Mouse (Mus musculus) retina, adult 2 months (tissue): Measurements from ENCODE around the gene Tmem259.
"Not testable (repeated sequence)": the region's sequence is repeated elsewhere in the genome, so short reads cannot be mapped to it uniquely, and the experiment has no call there.

Experiments
- DNase-seq: peaks from one replicate; pipeline ENCODE4 v3.0.0-alpha.2; 2012; ENCODE audit warnings: low read depth, low spot score

Gene Tmem259

GRCm38 (mm10) chr10:79965325-79965724 lies 18.8 kb downstream of the Tmem259 start:
- DNase-seq = no peak

- DNase-seq = no peak
Measured at GRCm38 (mm10) chr10:79964727-79965126, 19.4 kb downstream of the Tmem259 start.

GRCm38 (mm10) chr10:79960671-79961294 lies 23.3 kb downstream of the Tmem259 start:
- DNase-seq = no peak

- peak; percentile 100 for DNase-seq
Measured at GRCm38 (mm10) chr10:79959847-79960601, 24.1 kb downstream of the Tmem259 start, which contains the start of gene Wdr18. Gene Wdr18, plus strand, starts transcription at chr10:79960152.

GRCm38 (mm10) chr10:79959412-79959811 lies 24.7 kb downstream of the Tmem259 start:
- not testable (repeated sequence) for DNase-seq

DNA sequence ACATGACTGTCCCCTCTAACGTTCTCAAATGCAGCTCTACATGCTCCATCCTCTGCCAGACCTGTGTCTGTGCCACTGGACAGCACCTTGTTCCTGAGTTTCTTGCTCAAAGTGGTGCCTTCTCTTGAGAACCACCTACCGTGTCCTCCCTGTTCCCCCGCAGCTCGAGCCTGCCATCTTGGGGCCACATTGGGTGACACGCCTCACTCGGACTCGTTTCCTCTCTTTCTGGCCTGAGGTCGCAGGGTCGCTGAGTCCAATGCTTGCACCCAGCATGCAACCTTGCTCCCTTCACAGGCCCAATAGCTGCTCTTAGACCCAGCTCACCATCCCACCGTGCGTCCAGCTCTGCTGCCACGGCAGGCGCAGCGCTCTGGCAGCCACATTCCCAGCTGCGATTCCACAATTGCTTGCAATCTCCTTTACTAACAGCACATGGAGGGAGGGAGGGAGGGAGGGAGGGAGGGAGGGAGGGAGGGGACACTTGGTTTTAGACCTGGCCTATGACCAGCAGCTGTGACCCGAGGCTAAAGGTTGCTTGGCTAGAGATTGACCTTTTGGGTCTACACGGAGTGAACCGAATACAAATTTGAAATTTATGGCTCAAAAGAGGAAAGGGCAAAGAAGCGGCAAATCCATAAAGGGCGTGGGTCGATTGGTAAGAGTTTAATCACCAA lies 25.9 kb downstream of the Tmem259 start:
- DNase-seq = peak; percentile 37

- DNase-seq = no peak
Measured at GRCm38 (mm10) chr10:79956643-79957154, 27.4 kb downstream of the Tmem259 start.

DNA sequence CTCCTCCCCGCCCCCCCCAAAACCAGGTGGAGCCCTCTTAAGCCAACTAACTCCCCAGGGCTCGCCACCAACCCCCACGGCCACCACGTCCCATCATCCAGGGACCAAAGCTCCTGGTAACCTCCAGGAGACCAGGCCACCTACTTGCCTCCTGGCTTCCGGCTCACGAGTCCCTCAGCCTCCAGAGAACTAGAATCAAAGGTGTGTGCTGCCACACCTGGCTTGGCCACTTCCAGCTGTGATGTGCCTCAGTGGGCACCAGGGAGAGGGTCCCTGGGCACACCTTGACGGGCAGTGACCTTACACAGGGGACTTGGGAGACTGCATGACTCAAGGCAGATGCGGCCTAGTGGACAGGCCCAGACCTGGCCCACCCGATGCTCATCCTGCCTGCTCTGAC lies 28.4 kb downstream of the Tmem259 start:
- DNase-seq = no peak

DNA sequence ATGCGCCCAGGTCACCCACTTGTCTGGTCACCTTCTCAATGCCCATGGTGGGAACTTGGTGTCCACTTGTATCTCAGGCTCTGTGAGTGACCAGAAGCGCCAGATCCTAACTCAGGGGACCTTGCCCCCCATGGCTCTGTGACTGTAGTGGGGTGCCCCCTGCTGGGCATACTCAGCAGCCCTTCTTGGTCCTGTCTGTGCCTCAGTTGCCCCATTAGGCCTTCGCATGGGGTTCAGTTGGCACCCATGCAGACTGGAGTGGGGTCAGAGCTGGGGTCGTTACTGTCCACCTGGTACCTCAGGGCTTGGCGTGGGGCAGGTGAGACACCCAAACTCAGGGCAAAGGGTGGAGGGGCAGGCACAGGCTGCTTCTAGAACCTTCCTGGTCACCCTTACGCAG lies 30.2 kb downstream of the Tmem259 start:
- DNase-seq = no peak

DNA sequence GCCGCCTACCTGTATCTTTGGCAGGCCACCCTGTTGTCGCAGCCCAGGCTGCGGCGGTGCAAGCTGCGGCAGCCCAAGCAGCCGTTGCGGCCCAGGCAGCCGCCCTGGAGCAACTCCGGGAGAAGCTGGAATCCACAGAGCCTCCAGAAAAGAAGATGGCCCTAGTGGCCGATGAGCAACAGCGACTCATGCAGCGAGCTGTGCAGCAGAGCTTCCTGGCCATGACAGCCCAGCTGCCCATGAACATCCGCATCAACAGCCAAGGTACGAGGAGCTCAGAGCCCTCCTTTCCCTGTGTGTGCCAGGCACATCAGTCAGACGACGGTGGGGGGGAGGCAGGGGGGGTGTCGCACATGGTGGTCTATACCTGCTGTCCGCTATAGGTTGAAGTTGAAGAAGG lies 33.5 kb downstream of the Tmem259 start:
- DNase-seq = no peak

DNA sequence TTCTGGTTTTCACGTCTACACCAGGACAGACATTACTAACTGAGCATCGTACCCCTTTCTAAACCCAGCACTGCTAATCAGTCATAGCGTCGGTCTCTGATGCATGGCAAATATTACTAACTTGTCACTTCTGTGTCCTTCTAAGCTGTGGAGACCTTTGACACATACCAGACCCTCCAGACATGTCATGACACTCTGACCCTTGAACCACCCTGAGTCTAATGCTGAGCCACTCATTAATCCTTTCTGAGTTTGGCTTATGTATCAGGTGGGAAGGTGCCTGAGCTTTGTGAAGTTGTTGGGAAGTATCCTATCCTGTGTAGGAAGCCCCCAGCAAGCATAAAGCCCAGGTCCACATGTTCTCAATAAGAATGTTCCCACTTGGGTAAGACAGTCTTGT lies 34.3 kb downstream of the Tmem259 start:
- no peak for DNase-seq

DNA sequence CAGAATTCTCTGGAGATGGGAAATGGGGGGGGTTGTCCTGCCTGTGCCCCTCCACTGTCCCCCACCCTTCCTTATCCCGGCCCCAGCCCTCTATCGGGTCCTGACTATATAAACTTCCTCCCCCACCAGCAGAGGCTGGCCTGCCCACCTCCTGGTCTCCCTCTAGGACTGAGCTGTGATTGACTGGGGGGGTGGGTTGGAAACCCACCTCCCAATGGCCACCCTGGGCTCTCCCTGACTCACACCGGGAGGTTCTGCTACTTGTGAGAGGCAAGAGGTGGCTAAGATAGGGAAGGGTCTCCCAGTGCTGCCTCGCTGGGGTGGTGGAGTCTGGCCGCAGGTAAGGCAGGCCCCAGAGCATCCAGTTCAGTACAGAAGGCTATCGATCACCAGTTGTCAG lies 36.6 kb downstream of the Tmem259 start:
- no peak for DNase-seq

GRCm38 (mm10) chr10:79946752-79947322 lies 37.3 kb downstream of the Tmem259 start:
- DNase-seq = no peak

DNA sequence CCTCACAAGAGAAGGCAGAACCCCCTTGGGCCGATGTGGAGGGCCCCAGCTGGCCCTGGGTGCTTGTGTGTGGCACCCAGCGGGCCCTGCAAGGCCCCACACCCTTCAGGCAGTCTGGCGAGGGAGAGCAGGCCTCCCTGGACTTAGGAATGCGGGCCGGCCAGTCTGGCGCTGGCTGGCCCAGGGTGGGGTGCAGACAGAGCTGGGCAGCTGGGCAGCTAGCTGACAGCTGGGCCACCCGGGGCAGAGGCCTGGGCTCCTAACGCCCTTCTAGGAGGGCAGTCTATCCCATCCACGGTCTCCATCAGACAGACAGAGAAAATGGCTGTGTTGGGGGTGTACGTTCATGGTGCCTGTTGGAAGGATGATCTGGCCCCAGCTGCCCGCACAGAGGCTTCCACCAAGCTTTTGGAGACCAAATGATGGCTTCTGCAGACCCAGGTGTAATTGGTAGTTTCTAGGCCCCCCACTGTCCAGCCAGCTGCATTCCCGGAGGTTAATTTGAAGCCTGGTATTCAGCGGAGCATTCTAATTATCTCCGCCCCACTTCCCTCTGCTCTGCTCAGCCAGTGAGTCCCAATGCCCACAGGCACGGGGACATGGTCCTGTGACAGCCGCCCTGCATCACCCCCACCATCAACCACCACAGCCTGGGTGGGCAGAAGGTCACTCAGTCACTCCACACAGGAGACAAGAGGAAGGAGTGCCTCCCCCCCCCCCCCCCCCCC lies 38.5 kb downstream of the Tmem259 start:
- DNase-seq = no peak

- DNase-seq = no peak
Measured at GRCm38 (mm10) chr10:79943471-79943901, 40.6 kb downstream of the Tmem259 start.

GRCm38 (mm10) chr10:79942988-79943387 lies 41.1 kb downstream of the Tmem259 start:
- DNase-seq = no peak

DNA sequence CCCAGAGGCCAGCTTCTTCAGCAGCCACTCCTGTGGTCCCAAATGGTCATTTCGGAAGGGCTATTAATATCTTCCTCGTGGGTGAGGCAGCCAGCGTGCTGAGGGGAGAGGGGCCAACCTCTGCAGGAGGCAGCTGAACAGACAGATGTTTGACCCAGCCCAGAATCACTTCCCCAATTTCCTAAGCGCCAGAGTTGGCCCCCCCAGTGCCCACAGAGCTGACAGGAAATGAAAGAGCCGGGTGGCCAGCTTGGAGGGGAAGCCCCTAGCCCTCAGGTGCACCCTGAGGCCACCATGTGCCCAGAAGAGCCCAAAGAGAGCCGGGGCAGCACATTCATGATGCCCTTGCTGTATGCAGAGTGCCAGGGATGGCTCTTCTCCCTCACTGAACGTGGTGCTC lies 43.4 kb downstream of the Tmem259 start:
- DNase-seq = no peak

- no peak for DNase-seq
Measured at GRCm38 (mm10) chr10:79937775-79938526, 46.2 kb downstream of the Tmem259 start.

DNA sequence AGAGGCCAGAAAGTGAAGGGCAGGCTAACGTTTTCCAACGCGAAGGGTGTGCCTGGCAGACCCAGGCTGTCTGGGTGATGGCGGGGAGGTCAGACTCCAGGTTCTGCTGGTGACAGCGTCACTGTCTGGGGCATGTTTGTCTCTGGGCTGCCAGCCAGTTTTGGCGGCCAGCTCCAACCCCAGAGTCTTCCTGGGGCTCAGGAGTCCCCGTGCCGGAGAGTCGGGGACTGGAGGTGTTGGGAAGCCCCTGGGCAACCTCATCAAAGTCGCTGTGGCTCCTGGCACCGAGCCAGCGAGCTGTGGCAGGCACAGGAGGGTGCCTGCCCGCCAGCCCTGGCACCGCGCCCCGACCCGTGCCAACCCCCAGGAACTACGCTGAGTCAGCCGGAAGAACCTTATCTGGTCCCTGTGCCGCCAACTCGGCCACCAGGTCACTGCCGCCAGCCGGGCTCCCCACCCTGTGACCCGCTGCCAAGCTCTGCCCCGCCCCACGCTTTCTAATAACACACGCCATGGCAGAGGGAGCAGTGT lies 47.2 kb downstream of the Tmem259 start:
- no peak for DNase-seq

GRCm38 (mm10) chr10:79936284-79936910 lies 47.7 kb downstream of the Tmem259 start:
- DNase-seq = no peak
